Mouse (Mus musculus) neural tube, embryonic 15.5 days (tissue): ENCODE measurements around the gene Fut11. TPM values are rescaled to one million over a fixed set of nuclear protein-coding genes. Genes with fewer than 3 reads are reported as not detected.

ENCODE experiments used
- ATAC-seq: fragments of 200-750 bp; cut with Nextera tagmentation; 2 replicates; pipeline ENCODE4 v1.8.0; 2017; ENCODE audit warnings: mild to moderate bottlenecking, moderate TSS enrichment, moderate library complexity; ENCODE audit not compliant: low FRiP score
- H3K27ac ChIP-seq: fragments of 300-500 bp; sonication (generic); replicated peaks from 2 replicates; pipeline ENCODE4 v1.5.1; 2015; ENCODE audit warnings: mild to moderate bottlenecking, inconsistent platforms
- H3K27me3 ChIP-seq: fragments of 300-500 bp; sonication (generic); replicated peaks from 2 replicates; pipeline ENCODE4 v1.6.1; 2015; ENCODE audit warnings: inconsistent platforms
- H3K36me3 ChIP-seq: fragments of 300-500 bp; sonication (generic); 2 replicates; pipeline ENCODE4 v1.6.1; 2015; ENCODE audit warnings: inconsistent platforms
- H3K4me1 ChIP-seq: fragments of 300-500 bp; sonication (generic); 2 replicates; pipeline ENCODE4 v1.6.1; 2015; ENCODE audit warnings: inconsistent platforms
- H3K4me2 ChIP-seq: fragments of 300-500 bp; sonication (generic); 2 replicates; pipeline ENCODE4 v1.6.1; 2015; ENCODE audit warnings: inconsistent platforms, mild to moderate bottlenecking, moderate library complexity
- H3K4me3 ChIP-seq: fragments of 300-500 bp; sonication (generic); replicated peaks from 2 replicates; pipeline ENCODE4 v1.5.1; 2015; ENCODE audit warnings: mild to moderate bottlenecking, inconsistent platforms
- H3K9ac ChIP-seq: fragments of 300-500 bp; sonication (generic); replicated peaks from 2 replicates; pipeline ENCODE4 v1.6.1; 2015; ENCODE audit warnings: mild to moderate bottlenecking, inconsistent platforms
- H3K9me3 ChIP-seq: fragments of 300-500 bp; sonication (generic); replicated peaks from 2 replicates; pipeline ENCODE4 v1.6.1; 2016; ENCODE audit warnings: inconsistent platforms
- WGBS: fragments of 180-500 bp; shearing (Covaris S2); methylation state at CpG from one replicate; pipeline ENCODE4 v1.1.7; 2015; ENCODE audit warnings: mixed read lengths; 5-methylcytosine and 5-hydroxymethylcytosine counted together
- polyA plus RNA-seq: library from polyadenylated mRNA; unstranded; fragments of >200 nt; fragmentation: Nextera tagmentation; extraction: Ambion mirVana; gene quantifications from 2 replicates; pipeline ENCODE4 v1.2.1, GENCODE M21; 2015

Fut11 gene
- polyA plus RNA-seq, 1 experiment from 2014 or later, result 30.0 TPM

DNA sequence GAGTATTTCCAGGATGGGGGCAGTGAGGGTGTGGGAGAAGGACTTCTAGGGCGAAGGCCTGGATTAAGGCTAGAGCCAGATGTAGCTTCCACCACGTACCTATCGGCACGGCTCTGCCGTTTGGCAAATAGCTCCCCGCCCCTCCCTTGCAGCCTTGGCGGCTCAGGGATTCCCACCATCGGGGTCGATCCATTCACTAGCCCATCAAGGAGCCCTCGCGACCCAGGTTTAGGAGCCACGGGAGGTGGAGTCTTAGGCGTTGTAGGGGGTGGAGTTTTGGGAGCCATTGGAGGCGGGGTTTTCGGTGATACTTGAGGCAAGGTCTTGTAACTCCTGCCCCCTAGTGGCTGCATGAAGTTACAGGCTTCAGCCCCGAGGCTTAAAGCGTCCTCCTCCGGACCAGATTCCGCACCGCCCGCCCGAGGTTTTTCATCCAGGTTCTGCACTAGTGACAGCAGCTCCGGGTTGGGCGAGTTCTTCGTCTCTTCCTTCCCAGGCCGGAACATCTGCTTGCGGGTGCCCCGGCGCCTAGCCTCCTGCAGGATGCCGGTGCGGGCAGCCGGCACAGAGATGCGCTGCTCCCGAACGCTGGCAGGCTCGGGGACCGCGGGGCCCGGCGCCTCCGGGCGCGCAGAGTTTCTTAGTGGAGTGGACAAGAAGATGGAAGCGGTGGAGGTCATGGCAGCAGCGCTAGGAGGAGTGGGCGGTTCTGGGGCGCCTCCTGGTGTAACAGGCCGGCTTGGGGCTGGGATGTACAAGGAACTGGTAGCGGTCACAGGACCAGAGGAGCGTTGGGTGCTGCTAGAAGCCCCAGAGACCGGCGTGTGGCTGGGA, 33.7 kb upstream of the Fut11 start:
- peak overlapping the region; percentile 73 for H3K9ac ChIP-seq
- peak overlapping the region; percentile 62 for H3K4me3 ChIP-seq
- H3K9me3 ChIP-seq, result no peaks in the 10 kb centered on the region
- peaks cover 5% of the 10 kb centered on the region; the same call in 1 of the 2 replicates for H3K27me3 ChIP-seq
- H3K27ac ChIP-seq, result peak overlapping the region; percentile 90
- H3K4me1 ChIP-seq, result peaks cover 20% of the 10 kb centered on the region
- WGBS, result under 1% methylated on average over 52 of the region's 52 CpGs
- H3K36me3 ChIP-seq, result no peaks in the 10 kb centered on the region
- H3K4me2 ChIP-seq, result peak overlapping the region; percentile 92
- peak; percentile 91 for ATAC-seq

DNA sequence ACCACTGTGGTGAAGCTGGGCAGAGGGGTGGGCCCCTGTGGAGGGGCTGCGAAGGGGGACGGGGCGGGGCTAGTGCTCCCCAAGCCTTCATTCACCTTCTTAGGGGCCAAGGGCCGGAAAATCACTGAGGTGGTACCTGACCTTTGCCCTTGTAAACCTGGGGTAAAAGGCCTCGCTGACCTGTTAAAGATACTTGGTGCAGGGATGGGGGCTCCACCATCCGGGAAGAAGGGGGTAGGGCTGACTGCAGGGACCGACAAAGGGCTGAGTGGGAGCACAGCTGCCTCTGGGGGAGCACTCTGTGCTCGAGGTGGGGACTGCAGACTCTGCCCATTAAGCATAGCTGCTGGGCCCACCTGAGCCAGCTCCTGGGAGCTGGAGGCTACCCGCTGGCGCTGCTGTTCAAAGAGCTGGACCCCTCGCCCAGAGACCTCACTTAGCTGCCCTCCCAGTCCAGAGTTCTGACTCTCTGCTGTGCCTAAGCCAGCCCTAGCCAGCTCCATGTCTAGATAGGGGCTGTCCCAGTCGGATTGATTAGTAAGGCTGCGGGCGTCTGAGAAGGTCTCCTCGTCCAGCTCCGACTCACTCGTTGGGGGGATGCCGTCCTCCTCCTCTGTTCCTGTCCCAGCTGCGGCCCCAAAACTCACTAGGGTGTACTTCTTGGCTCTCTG, 33.0 kb upstream of the Fut11 start:
- Histone ChIP-seq H3K27ac (peak overlapping the region; percentile 90), H3K9ac (peak overlapping the region; percentile 73), H3K27me3 (peaks cover 5% of the 10 kb centered on the region; the same call in 1 of the 2 replicates), H3K4me2 (peak overlapping the region; percentile 92), H3K4me3 (peak overlapping the region; percentile 62), H3K36me3 (no peaks in the 10 kb centered on the region), H3K4me1 (peaks cover 20% of the 10 kb centered on the region), H3K9me3 (no peaks in the 10 kb centered on the region)
- WGBS, result 11% methylated on average over 19 of the region's 19 CpGs
- peak; percentile 45; the same call in 1 of the 2 replicates for ATAC-seq

DNA sequence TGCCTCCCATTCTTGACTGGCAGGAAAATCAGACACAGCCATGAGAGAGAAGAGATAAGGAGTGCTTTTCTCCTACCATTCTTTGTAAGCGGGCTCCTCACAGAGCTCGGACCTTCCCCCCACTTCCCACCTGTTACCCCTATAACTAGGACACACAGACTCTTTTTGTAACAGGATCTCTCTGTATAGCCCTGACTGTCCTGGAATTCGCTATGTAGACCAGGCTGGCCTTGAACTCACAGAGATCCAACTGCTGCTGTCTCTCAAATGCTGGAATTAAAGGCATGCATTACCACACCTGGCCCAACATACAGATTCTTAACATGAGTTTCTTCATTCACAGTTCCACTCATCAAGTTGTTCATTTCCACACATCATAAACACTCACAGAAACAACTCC, 32.0 kb upstream of the Fut11 start:
- 90% methylated on average over 3 of the region's 3 CpGs for WGBS
- no peak for ATAC-seq
- H3K9ac ChIP-seq, result peak overlapping the region; percentile 73; the same call in 1 of the 2 replicates

DNA sequence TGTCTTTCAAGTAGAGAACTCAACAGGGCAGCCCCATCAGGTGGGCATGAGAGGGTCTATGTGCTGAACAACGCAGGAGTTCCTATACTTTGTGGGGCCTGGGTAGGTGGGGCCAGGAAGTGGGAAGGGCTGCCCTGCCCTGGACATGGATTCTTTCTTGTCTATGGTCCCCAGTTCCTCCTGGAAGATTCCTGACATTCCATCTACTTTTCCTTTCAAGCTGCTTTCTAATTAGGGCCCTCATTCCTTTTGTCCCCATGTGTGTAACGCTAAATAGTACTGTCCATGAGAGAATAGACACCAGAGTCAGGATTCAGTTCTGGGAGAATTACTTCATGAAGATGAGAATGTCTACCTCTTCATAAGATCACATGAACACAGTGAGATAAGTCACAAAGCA, 31.2 kb upstream of the Fut11 start:
- ATAC-seq, result no peak
- Histone ChIP-seq H3K9ac (no peak overlapping the region), H3K4me3 (no peak overlapping the region), H3K27ac (no peak overlapping the region), H3K36me3 (no peaks in the 10 kb centered on the region), H3K27me3 (peaks cover 7% of the 10 kb centered on the region; the same call in 1 of the 2 replicates), H3K4me1 (peaks cover 20% of the 10 kb centered on the region), H3K4me2 (no peak overlapping the region), H3K9me3 (no peaks in the 10 kb centered on the region)
- WGBS, result 73% methylated on average over 2 of the region's 2 CpGs

More for the DNA sequence above, 32.0 kb upstream of the Fut11 start:
- Histone ChIP-seq H3K4me1 (peaks cover 20% of the 10 kb centered on the region), H3K9me3 (no peaks in the 10 kb centered on the region), H3K36me3 (no peaks in the 10 kb centered on the region), H3K27me3 (peaks cover 5% of the 10 kb centered on the region; the same call in 1 of the 2 replicates), H3K4me2 (peak overlapping the region; percentile 92; the same call in 1 of the 2 replicates), H3K27ac (peak overlapping the region; percentile 90; the same call in 1 of the 2 replicates), H3K4me3 (peak overlapping the region; percentile 62; the same call in 1 of the 2 replicates)

DNA sequence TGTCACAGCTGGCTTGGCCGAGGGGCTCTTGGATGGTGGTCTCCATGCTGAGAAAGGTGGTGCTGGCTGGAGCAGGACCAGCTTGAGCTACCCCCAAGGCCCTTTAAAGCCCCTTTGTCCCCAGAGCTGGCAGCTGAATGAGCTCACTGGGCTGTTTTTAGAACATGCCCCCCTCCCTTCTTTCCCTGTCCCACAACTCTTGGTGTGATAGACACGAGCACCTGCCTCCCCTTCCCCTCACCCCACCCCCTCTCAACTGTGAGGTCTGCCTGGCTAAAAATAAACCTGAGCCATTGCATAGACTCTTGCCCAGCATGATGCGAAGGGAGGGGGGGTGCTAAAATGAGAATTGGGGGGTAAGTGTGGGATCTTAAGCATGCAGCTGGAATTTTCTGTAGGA, 30.3 kb upstream of the Fut11 start:
- peaks cover 14% of the 10 kb centered on the region for H3K27me3 ChIP-seq
- 56% methylated on average over 3 of the region's 3 CpGs for WGBS
- ATAC-seq, result no peak

DNA sequence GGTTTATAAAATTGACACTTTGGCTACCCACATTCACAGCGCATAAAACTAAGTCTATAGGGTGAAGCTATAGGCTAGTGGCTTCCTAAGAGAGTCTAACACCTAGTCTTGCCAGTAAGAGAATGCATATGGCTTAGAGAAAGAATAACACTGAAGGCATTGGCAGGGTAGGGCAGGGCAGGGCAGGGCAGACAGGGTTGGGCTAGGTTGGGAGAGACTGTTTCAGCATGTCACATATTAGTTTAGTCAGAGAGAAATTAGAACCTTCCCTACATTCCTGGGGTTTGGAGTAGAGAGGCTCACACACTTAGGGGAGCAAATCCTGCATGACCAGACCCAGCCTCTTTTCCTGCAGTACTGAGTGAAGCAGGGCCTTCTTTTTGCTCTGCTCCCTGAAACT, 27.3 kb upstream of the Fut11 start:
- no peak overlapping the region for H3K4me2 ChIP-seq
- H3K27me3 ChIP-seq, result peaks cover 23% of the 10 kb centered on the region
- no peak overlapping the region for H3K4me3 ChIP-seq
- no peak overlapping the region for H3K9ac ChIP-seq
- H3K4me1 ChIP-seq, result peaks cover 4% of the 10 kb centered on the region
- 75% methylated on average over 1 of the region's 1 CpGs for WGBS
- ATAC-seq, result no peak
- no peaks in the 10 kb centered on the region for H3K36me3 ChIP-seq
- no peak overlapping the region for H3K27ac ChIP-seq
- H3K9me3 ChIP-seq, result no peaks in the 10 kb centered on the region

More for the DNA sequence above, 30.3 kb upstream of the Fut11 start:
- Histone ChIP-seq H3K9ac (no peak overlapping the region), H3K36me3 (no peaks in the 10 kb centered on the region), H3K4me3 (no peak overlapping the region), H3K9me3 (no peaks in the 10 kb centered on the region), H3K4me2 (no peak overlapping the region), H3K4me1 (peaks cover 20% of the 10 kb centered on the region), H3K27ac (no peak overlapping the region)

DNA sequence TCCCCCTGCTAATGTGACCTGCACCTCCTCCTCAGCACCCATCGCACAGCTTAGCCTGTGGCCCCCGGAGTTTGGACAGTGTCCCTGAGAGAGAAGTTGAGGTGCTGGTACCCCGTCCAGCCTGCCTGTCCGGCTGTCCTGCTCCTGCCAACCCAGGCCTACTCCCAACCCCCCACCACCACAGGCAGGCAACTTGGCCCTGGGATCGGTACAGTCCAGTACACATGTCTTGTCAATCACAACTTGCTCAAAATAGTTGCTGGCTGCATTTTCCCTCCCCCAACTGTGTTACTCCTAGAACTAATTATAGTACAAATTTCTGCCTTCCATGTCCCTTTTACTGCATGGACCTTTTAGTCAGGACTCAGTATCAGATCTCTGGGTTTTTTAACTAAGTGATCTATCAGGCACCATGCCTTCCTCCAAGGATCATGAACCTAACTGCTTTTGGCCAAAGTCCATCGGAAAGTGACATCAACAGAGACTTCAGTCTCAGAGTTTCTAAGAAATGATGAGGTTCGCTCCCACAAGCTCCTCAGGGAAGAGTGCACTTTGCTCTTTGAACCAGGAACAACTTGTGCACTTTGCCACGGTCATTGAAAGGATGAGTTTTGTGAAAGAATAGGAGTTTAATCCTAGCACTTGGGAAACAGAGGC, 26.5 kb upstream of the Fut11 start, which contains the start of gene Synpo2l:
TSS of gene Synpo2l (minus strand) at position 201 of the 657 bp plus-strand sequence.
- 77% methylated on average over 8 of the region's 8 CpGs for WGBS
- Histone ChIP-seq H3K27me3 (peaks cover 23% of the 10 kb centered on the region), H3K4me3 (no peak within 1 kb of the TSS), H3K4me2 (no peak within 1 kb of the TSS), H3K4me1 (peaks cover 4% of the 10 kb centered on the region), H3K36me3 (no peaks in the 10 kb centered on the region), H3K9me3 (no peaks in the 10 kb centered on the region), H3K9ac (no peak within 1 kb of the TSS), H3K27ac (no peak within 1 kb of the TSS)
- ATAC-seq, result no peak

DNA sequence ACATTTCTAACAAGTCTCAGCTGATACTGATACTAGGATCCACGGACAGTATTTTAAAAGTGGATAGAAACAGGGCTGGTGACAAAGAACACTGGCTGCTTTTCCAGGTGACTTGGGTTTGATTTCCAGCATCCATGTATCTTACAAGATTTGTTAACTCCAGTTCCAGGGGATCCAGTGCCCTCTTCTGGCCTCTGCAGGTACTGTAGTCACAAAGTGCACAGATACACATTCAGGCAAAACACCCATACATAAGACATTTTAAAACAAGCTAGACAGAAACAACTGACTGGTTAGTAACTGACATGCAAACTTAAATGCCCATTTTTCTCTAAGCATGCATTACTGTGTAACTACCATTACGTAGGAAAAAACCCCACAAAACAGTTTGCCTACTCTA, 21.8 kb upstream of the Fut11 start:
- Histone ChIP-seq H3K9ac (no peak overlapping the region), H3K9me3 (no peaks in the 10 kb centered on the region), H3K27ac (no peak overlapping the region), H3K4me2 (peak overlapping the region; percentile 87), H3K36me3 (peaks cover 22% of the 10 kb centered on the region), H3K4me1 (peaks cover 28% of the 10 kb centered on the region), H3K27me3 (peaks cover 18% of the 10 kb centered on the region), H3K4me3 (no peak overlapping the region)
- ATAC-seq, result no peak
- WGBS, result 93% methylated on average over 2 of the region's 2 CpGs

DNA sequence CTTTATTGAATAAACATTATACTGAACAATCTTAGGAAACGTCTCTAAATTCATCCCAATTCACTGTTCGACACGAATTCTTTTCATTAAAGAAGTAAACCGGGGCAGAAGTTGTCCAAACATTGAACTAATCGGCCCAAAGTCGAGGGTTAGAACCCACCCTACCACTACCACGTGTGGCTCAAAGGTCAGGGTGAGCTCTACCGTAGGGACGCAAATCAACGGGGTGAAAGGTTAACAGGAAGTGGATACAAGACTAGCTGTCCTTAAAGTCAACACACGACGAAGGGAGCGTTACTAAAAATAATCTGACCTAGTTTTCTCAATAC, 21.1 kb upstream of the Fut11 start:
- peaks cover 29% of the 10 kb centered on the region for H3K36me3 ChIP-seq
- H3K4me1 ChIP-seq, result peaks cover 28% of the 10 kb centered on the region
- H3K4me3 ChIP-seq, result peak overlapping the region; percentile 91
- H3K9ac ChIP-seq, result peak overlapping the region; percentile 47
- ATAC-seq, result peak; percentile 84
- WGBS, result 12% methylated on average over 13 of the region's 13 CpGs
- H3K27ac ChIP-seq, result peak overlapping the region; percentile 91
- H3K27me3 ChIP-seq, result peaks cover 16% of the 10 kb centered on the region
- H3K4me2 ChIP-seq, result peak overlapping the region; percentile 87
- no peaks in the 10 kb centered on the region for H3K9me3 ChIP-seq

DNA sequence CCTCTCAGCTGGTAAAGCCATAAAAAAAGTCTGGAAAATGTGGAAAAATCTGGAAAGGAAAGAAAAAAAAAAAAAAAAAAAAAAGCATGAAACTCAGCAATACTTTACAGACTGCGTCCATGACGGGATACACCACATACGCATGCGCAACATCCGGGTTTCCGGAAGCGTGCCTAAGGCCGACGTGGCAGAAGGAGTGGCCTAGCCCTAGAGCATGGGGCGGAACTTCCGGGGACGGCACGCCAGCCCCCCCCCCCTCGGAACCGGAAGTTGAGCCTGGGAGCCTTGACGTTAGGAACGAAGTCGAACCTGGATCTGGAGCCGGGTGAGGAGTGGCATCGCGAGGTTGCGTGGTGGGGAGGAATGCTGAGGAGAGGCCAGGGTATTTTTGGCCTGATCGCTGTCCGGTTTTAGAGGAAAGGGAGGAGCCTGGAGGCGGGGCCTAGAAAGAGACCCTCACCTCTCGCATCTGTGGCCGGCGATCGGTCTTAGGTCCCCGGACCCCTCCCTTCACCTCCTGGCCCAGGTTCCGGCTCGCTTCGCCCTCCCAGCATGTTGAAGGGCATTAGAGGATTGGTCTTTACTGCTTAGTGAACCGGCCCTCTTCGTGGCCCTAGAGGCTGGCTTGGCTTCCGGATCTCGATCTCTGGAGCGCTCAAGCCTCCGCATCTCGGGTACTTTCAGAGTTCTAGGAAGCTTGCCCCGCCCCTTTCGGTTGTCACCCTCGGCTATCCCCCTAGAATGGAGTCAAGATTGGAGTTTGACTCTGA, 20.5 kb upstream of the Fut11 start, which contains the start of gene Sec24c:
TSS of gene Sec24c (plus strand) at position 245 of the 770 bp plus-strand sequence.
- H3K4me3 ChIP-seq, result peak within 1 kb of the TSS; percentile 91
- 0% methylated on average over 43 of the region's 43 CpGs for WGBS
- H3K9ac ChIP-seq, result peak within 1 kb of the TSS; percentile 93
- ATAC-seq, result peak; percentile 97
- peaks cover 11% of the 10 kb centered on the region for H3K27me3 ChIP-seq
- no peaks in the 10 kb centered on the region for H3K9me3 ChIP-seq
- H3K4me1 ChIP-seq, result peaks cover 28% of the 10 kb centered on the region
- peaks cover 34% of the 10 kb centered on the region for H3K36me3 ChIP-seq
- peak within 1 kb of the TSS; percentile 91 for H3K27ac ChIP-seq
- H3K4me2 ChIP-seq, result peak within 1 kb of the TSS; percentile 87

DNA sequence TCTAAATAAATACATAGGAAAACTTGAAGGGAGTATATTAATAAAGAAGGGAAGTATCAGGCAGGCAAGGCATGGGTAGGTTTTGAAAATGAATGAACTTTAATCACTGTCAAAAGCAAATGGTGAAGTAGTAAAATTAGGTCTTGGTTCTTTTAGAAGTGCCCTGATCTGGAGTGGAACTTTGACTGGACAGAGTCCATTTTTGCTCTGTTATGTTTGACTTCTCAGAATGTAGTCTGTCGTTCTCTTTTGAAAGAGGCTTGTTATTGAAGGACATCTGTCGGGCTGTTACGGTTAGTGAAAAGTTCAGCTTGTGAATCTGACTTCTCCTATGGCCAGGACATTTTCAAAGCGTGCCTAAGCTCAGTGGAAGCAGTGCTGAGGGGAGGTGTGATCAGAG, 16.9 kb upstream of the Fut11 start:
- Histone ChIP-seq H3K4me3 (no peak overlapping the region), H3K4me2 (no peak overlapping the region), H3K36me3 (peaks cover 70% of the 10 kb centered on the region), H3K9ac (no peak overlapping the region), H3K27ac (no peak overlapping the region), H3K27me3 (no peaks in the 10 kb centered on the region), H3K9me3 (no peaks in the 10 kb centered on the region), H3K4me1 (peaks cover 28% of the 10 kb centered on the region)
- 95% methylated on average over 4 of the region's 4 CpGs for WGBS
- ATAC-seq, result no peak
